Mouse (Mus musculus) kidney, embryonic 16.5 days (tissue): Measurements from ENCODE around the gene Mamdc2. TPM values are rescaled to one million over a fixed set of nuclear protein-coding genes. Genes with fewer than 3 reads are reported as not detected.

ENCODE experiments used
- ATAC-seq: fragments of 200-750 bp; cut with Nextera tagmentation; 2 replicates; pipeline ENCODE4 v1.8.0; 2017; ENCODE audit warnings: moderate TSS enrichment; ENCODE audit not compliant: low FRiP score, low TSS enrichment
- H3K27ac ChIP-seq: fragments of 300-500 bp; sonication (generic); 2 replicates; pipeline ENCODE4 v1.5.1; 2014; ENCODE audit warnings: low read length
- H3K27me3 ChIP-seq: fragments of 300-500 bp; sonication (generic); 2 replicates; pipeline ENCODE4 v1.6.1; 2014; ENCODE audit warnings: low read length, control low read depth, mixed read lengths; ENCODE audit not compliant: insufficient read depth
- H3K36me3 ChIP-seq: fragments of 300-500 bp; sonication (generic); 2 replicates; pipeline ENCODE4 v1.6.1; 2014; ENCODE audit warnings: low read length, control low read depth, mixed read lengths; ENCODE audit not compliant: insufficient read depth
- H3K4me1 ChIP-seq: fragments of 300-500 bp; sonication (generic); 2 replicates; pipeline ENCODE4 v1.6.1; 2014; ENCODE audit warnings: low read length, control low read depth, mixed read lengths; ENCODE audit not compliant: insufficient read depth
- H3K4me2 ChIP-seq: fragments of 300-500 bp; sonication (generic); replicated peaks from 2 replicates; pipeline ENCODE4 v1.6.1; 2014; ENCODE audit warnings: low read depth, low read length
- H3K4me3 ChIP-seq: fragments of 300-500 bp; sonication (generic); 2 replicates; pipeline ENCODE4 v1.5.1; 2014; ENCODE audit warnings: mild to moderate bottlenecking, low read length
- H3K9ac ChIP-seq: fragments of 300-500 bp; sonication (generic); replicated peaks from 2 replicates; pipeline ENCODE4 v1.6.1; 2014; ENCODE audit warnings: low read length
- H3K9me3 ChIP-seq: fragments of 300-500 bp; sonication (generic); 2 replicates; pipeline ENCODE4 v1.6.1; 2016; ENCODE audit warnings: low read length, control low read depth
- WGBS: fragments of 180-500 bp; shearing (Covaris S2); extraction: QIAGEN DNeasy Blood & Tissue Kit; methylation state at CpG from one replicate; pipeline ENCODE4 v1.1.7; 2014; 5-methylcytosine and 5-hydroxymethylcytosine counted together
- polyA plus RNA-seq: library from polyadenylated mRNA; unstranded; fragments of >200 nt; fragmentation: Nextera tagmentation; extraction: Ambion mirVana; gene quantifications from 2 replicates; pipeline ENCODE4 v1.2.1, GENCODE M21; 2015

Gene Mamdc2
- polyA plus RNA-seq, 1 experiment from 2014 or later = 1.5 TPM

GRCm38 (mm10) chr19:23309979-23310378 is 138.3 kb downstream of the Mamdc2 start:
- no peak overlapping the region for H3K9ac ChIP-seq
- no peak overlapping the region for H3K4me2 ChIP-seq
- H3K27ac ChIP-seq = no peak overlapping the region
- no peaks in the 10 kb centered on the region; the same call in 1 of the 2 replicates for H3K4me1 ChIP-seq
- H3K36me3 ChIP-seq = no peaks in the 10 kb centered on the region
- 83% methylated on average over 2 of the region's 2 CpGs for WGBS
- no peaks in the 10 kb centered on the region for H3K27me3 ChIP-seq
- no peak overlapping the region for H3K4me3 ChIP-seq
- H3K9me3 ChIP-seq = no peaks in the 10 kb centered on the region
- no peak for ATAC-seq

GRCm38 (mm10) chr19:23306671-23307070 is 141.6 kb downstream of the Mamdc2 start:
- no peak overlapping the region for H3K4me3 ChIP-seq
- ATAC-seq = no peak
- 90% methylated on average over 7 of the region's 7 CpGs for WGBS
- H3K27me3 ChIP-seq = no peaks in the 10 kb centered on the region
- H3K4me2 ChIP-seq = no peak overlapping the region
- H3K9ac ChIP-seq = no peak overlapping the region
- H3K4me1 ChIP-seq = no peaks in the 10 kb centered on the region; the same call in 1 of the 2 replicates
- no peak overlapping the region for H3K27ac ChIP-seq
- no peaks in the 10 kb centered on the region for H3K9me3 ChIP-seq
- no peaks in the 10 kb centered on the region for H3K36me3 ChIP-seq

GRCm38 (mm10) chr19:23299987-23300386 is 148.3 kb downstream of the Mamdc2 start:
- H3K4me1 ChIP-seq = no peaks in the 10 kb centered on the region
- H3K9ac ChIP-seq = no peak overlapping the region
- no peaks in the 10 kb centered on the region for H3K27me3 ChIP-seq
- H3K27ac ChIP-seq = no peak overlapping the region
- no peak overlapping the region for H3K4me2 ChIP-seq
- no peaks in the 10 kb centered on the region for H3K36me3 ChIP-seq
- 86% methylated on average over 3 of the region's 3 CpGs for WGBS
- no peak overlapping the region for H3K4me3 ChIP-seq
- no peaks in the 10 kb centered on the region for H3K9me3 ChIP-seq
- ATAC-seq = no peak

- 83% methylated on average over 1 of the region's 1 CpGs for whole genome bisulfite sequencing
- no peak overlapping the region for H3K9ac ChIP-seq
These were observed 149.3 kb downstream of the Mamdc2 start for GRCm38 (mm10) chr19:23298917-23299316.

GRCm38 (mm10) chr19:23297191-23297590 is 151.1 kb downstream of the Mamdc2 start:
- H3K27me3 ChIP-seq = no peaks in the 10 kb centered on the region
- H3K27ac ChIP-seq = no peak overlapping the region
- no peaks in the 10 kb centered on the region for H3K4me1 ChIP-seq
- ATAC-seq = no peak
- H3K9me3 ChIP-seq = no peaks in the 10 kb centered on the region
- no peaks in the 10 kb centered on the region for H3K36me3 ChIP-seq
- H3K4me3 ChIP-seq = no peak overlapping the region
- H3K4me2 ChIP-seq = no peak overlapping the region
- H3K9ac ChIP-seq = no peak overlapping the region

More at GRCm38 (mm10) chr19:23298917-23299316, 149.3 kb downstream of the Mamdc2 start:
- no peak overlapping the region for H3K27ac ChIP-seq
- H3K4me2 ChIP-seq = no peak overlapping the region
- ATAC-seq = no peak
- H3K4me1 ChIP-seq = no peaks in the 10 kb centered on the region
- no peaks in the 10 kb centered on the region for H3K27me3 ChIP-seq
- no peaks in the 10 kb centered on the region for H3K9me3 ChIP-seq
- no peak overlapping the region for H3K4me3 ChIP-seq
- H3K36me3 ChIP-seq = no peaks in the 10 kb centered on the region

- H3K27ac ChIP-seq = no peak overlapping the region
- H3K9me3 ChIP-seq = peaks cover 13% of the 10 kb centered on the region; the same call in 1 of the 2 replicates
- no peak overlapping the region for H3K4me3 ChIP-seq
- H3K27me3 ChIP-seq = no peaks in the 10 kb centered on the region
- H3K4me1 ChIP-seq = no peaks in the 10 kb centered on the region
- ATAC-seq = no peak
- H3K4me2 ChIP-seq = no peak overlapping the region
- no peak overlapping the region for H3K9ac ChIP-seq
- no peaks in the 10 kb centered on the region for H3K36me3 ChIP-seq
- WGBS = 76% methylated on average over 1 of the region's 1 CpGs
These were observed 159.0 kb downstream of the Mamdc2 start for GRCm38 (mm10) chr19:23289251-23289650.

GRCm38 (mm10) chr19:23281911-23282660 is 166.2 kb downstream of the Mamdc2 start:
- no peak for ATAC-seq
- H3K4me1 ChIP-seq = no peaks in the 10 kb centered on the region
- H3K9me3 ChIP-seq = peaks cover 8% of the 10 kb centered on the region; the same call in 1 of the 2 replicates
- H3K4me3 ChIP-seq = no peak overlapping the region
- 58% methylated on average over 8 of the region's 8 CpGs for WGBS
- no peak overlapping the region for H3K27ac ChIP-seq
- H3K27me3 ChIP-seq = no peaks in the 10 kb centered on the region
- H3K36me3 ChIP-seq = no peaks in the 10 kb centered on the region
- no peak overlapping the region for H3K9ac ChIP-seq
- H3K4me2 ChIP-seq = no peak overlapping the region

- H3K4me2 ChIP-seq = peak overlapping the region; percentile 72
- H3K36me3 ChIP-seq = no peaks in the 10 kb centered on the region
- peak overlapping the region; percentile 76 for H3K27ac ChIP-seq
- H3K4me1 ChIP-seq = peaks cover 9% of the 10 kb centered on the region
- peak; percentile 21 for ATAC-seq
- H3K27me3 ChIP-seq = no peaks in the 10 kb centered on the region
- no peaks in the 10 kb centered on the region for H3K9me3 ChIP-seq
- H3K4me3 ChIP-seq = peak overlapping the region; percentile 87
- H3K9ac ChIP-seq = no peak overlapping the region
- 62% methylated on average over 3 of the region's 4 CpGs for WGBS
These were observed 174.1 kb downstream of the Mamdc2 start for GRCm38 (mm10) chr19:23274054-23274724.

- under 1% methylated on average over 63 of the region's 69 CpGs for WGBS
- Histone ChIP-seq H3K9ac (peak within 1 kb of the TSS; percentile 91), H3K4me3 (peak within 1 kb of the TSS; percentile 87), H3K36me3 (peaks cover 2% of the 10 kb centered on the region), H3K27me3 (no peaks in the 10 kb centered on the region), H3K27ac (peak within 1 kb of the TSS; percentile 76), H3K4me2 (peak within 1 kb of the TSS; percentile 72), H3K9me3 (no peaks in the 10 kb centered on the region), H3K4me1 (peaks cover 9% of the 10 kb centered on the region)
- ATAC-seq = peak; percentile 97
These were observed 174.7 kb downstream of the Mamdc2 start, which contains the start of gene Smc5 for GRCm38 (mm10) chr19:23273355-23274053. Gene Smc5, minus strand, starts transcription at chr19:23273897.
